Mouse (Mus musculus): ENCODE measurements around the gene Gm9117. TPM values are rescaled to one million over a fixed set of nuclear protein-coding genes. Genes with fewer than 3 reads are reported as not detected.
"Not testable (repeated sequence)": the region's sequence is repeated elsewhere in the genome, so short reads cannot be mapped to it uniquely, and the experiment has no call there.

The Gm9117 gene
- total RNA-seq (2014; rRNA removed) (not detected in 2 replicates), polyA plus RNA-seq (2015; fragmentation: Nextera tagmentation; extraction: Ambion mirVana) (not detected in 2 replicates)

DNA sequence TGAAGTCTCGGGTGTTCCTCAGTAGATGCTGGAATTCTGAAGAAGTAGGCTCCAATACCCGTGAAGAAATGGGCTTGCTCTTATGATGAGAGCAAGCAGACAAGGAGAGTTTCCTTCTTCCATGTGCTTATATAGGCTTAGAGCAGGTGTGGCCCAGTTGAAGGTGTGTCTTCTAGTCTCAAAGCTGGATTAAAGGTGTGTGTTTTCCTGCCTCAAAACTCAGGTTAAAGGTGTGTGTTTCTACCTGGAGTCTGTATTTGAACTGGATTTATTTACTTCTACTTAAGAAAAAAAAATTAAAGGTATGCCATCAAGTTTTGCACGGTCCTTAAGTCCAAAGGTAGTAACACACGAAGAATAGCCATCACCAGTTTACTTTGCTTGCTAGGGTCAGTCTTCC lies at the start of gene Gm9117:
Gm9117 (minus strand) TSS at position 101 of the 400 bp plus-strand sequence.
- not testable (repeated sequence) for H3K9ac ChIP-seq (replicated peaks; ENCODE audit: low read length, poor library complexity, severe bottlenecking); H3K4me1 ChIP-seq (ENCODE audit: insufficient read depth, low read length); H3K27ac ChIP-seq (ENCODE audit: low read depth, low read length); H3K4me2 ChIP-seq (ENCODE audit: low read depth, low read length, poor library complexity, severe bottlenecking); H3K9me3 ChIP-seq (ENCODE audit: low read length); DNase-seq (ENCODE audit: low spot score); H3K36me3 ChIP-seq (ENCODE audit: insufficient read depth, low read length); ATAC-seq (ENCODE audit: low FRiP score); H3K27me3 ChIP-seq (ENCODE audit: insufficient read depth, low read length); H3K4me3 ChIP-seq (ENCODE audit: low read depth, low read length)
- 76% methylated on average over 3 of the region's 4 CpGs for WGBS

- not testable (repeated sequence) for H3K36me3 ChIP-seq (ENCODE audit: insufficient read depth, low read length); H3K4me1 ChIP-seq (ENCODE audit: insufficient read depth, low read length)
Observed at GRCm38 (mm10) chr3:93968938-93969337, 25.6 kb upstream of the Gm9117 start.

GRCm38 (mm10) chr3:93961214-93961613 lies 17.9 kb upstream of the Gm9117 start, which contains the start of gene Tdpoz5:
TSS of gene Tdpoz5 (minus strand) at chr3:93961314.
- H3K27me3 ChIP-seq (ENCODE audit: insufficient read depth, low read length); H3K4me1 ChIP-seq (ENCODE audit: insufficient read depth, low read length); H3K9me3 ChIP-seq (ENCODE audit: low read length); DNase-seq (ENCODE audit: low spot score); H3K9ac ChIP-seq (replicated peaks; ENCODE audit: low read length, poor library complexity, severe bottlenecking); H3K4me2 ChIP-seq (ENCODE audit: low read depth, low read length, poor library complexity, severe bottlenecking); H3K27ac ChIP-seq (ENCODE audit: low read depth, low read length); H3K4me3 ChIP-seq (ENCODE audit: low read depth, low read length); H3K36me3 ChIP-seq (ENCODE audit: insufficient read depth, low read length); ATAC-seq (ENCODE audit: low FRiP score): not testable (repeated sequence)
- 80% methylated on average over 1 of the region's 4 CpGs for WGBS

More at GRCm38 (mm10) chr3:93968938-93969337, 25.6 kb upstream of the Gm9117 start:
- not testable (repeated sequence) for DNase-seq (ENCODE audit: low spot score); H3K4me3 ChIP-seq (ENCODE audit: low read depth, low read length); H3K27ac ChIP-seq (ENCODE audit: low read depth, low read length); H3K4me2 ChIP-seq (ENCODE audit: low read depth, low read length, poor library complexity, severe bottlenecking); H3K27me3 ChIP-seq (ENCODE audit: insufficient read depth, low read length); H3K9me3 ChIP-seq (ENCODE audit: low read length); H3K9ac ChIP-seq (replicated peaks; ENCODE audit: low read length, poor library complexity, severe bottlenecking); ATAC-seq (ENCODE audit: low FRiP score)
- WGBS: 88% methylated on average over 6 of the region's 6 CpGs

DNA sequence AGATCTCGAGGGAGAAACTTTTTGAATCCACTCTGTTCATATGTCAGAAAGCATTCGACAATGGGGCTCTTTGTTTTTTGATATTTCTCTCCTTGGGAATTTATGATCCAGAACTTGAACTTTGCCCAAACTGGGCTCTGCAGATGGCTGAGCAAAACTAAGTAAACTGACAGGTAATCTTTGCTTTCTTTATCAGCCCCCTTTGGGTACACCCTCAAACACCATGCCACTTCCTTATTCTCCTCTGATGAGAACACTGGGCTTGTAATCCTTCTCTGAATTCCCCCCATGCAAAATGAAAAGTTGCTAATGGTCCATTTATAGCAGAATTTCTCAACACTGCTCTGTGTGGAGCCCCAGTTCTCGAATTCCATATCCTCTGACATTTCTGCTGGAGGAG lies 5.0 kb downstream of the Gm9117 start:
- not testable (repeated sequence) for H3K4me2 ChIP-seq (ENCODE audit: low read depth, low read length, poor library complexity, severe bottlenecking); H3K27me3 ChIP-seq (ENCODE audit: insufficient read depth, low read length); H3K9me3 ChIP-seq (ENCODE audit: low read length); DNase-seq (ENCODE audit: low spot score); ATAC-seq (ENCODE audit: low FRiP score); H3K9ac ChIP-seq (replicated peaks; ENCODE audit: low read length, poor library complexity, severe bottlenecking); H3K27ac ChIP-seq (ENCODE audit: low read depth, low read length); H3K4me3 ChIP-seq (ENCODE audit: low read depth, low read length); H3K4me1 ChIP-seq (ENCODE audit: insufficient read depth, low read length); H3K36me3 ChIP-seq (ENCODE audit: insufficient read depth, low read length)
- no CpG with 5 or more reads among the region's 3 CpGs for WGBS

Other genes starting within 250 kb of the Gm9117 start
- gene Gm5773, start 170.5 kb downstream of the Gm9117 start, total RNA-seq (2014; rRNA removed): not detected in 2 replicates
- gene Gm5773, start 170.5 kb downstream of the Gm9117 start, polyA plus RNA-seq (2015; fragmentation: Nextera tagmentation; extraction: Ambion mirVana): not detected in 2 replicates
- gene Tdpoz4, start 147.1 kb downstream of the Gm9117 start, total RNA-seq (2014; rRNA removed): not detected in 2 replicates
- gene Tdpoz4, start 147.1 kb downstream of the Gm9117 start, polyA plus RNA-seq (2015; fragmentation: Nextera tagmentation; extraction: Ambion mirVana): not detected in 2 replicates
- gene Tdpoz3, start 117.5 kb downstream of the Gm9117 start, total RNA-seq (2014; rRNA removed): not detected in 2 replicates
- not detected in 2 replicates for gene Tdpoz3, start 117.5 kb downstream of the Gm9117 start, polyA plus RNA-seq (2015; fragmentation: Nextera tagmentation; extraction: Ambion mirVana)
- gene Tdpoz5, start 17.8 kb upstream of the Gm9117 start, total RNA-seq (2014; rRNA removed): not detected in 2 replicates
- not detected in 2 replicates for gene Tdpoz5, start 17.8 kb upstream of the Gm9117 start, polyA plus RNA-seq (2015; fragmentation: Nextera tagmentation; extraction: Ambion mirVana)
- not detected in 2 replicates for gene Gm9125, start 111.3 kb upstream of the Gm9117 start, total RNA-seq (2014; rRNA removed)
- not detected in 2 replicates for gene Gm9125, start 111.3 kb upstream of the Gm9117 start, polyA plus RNA-seq (2015; fragmentation: Nextera tagmentation; extraction: Ambion mirVana)
- not detected in 2 replicates for gene Gm10697, start 129.1 kb upstream of the Gm9117 start, total RNA-seq (2014; rRNA removed)
- not detected in 2 replicates for gene Gm10697, start 129.1 kb upstream of the Gm9117 start, polyA plus RNA-seq (2015; fragmentation: Nextera tagmentation; extraction: Ambion mirVana)
- not detected in 2 replicates for gene Gm10696, start 234.7 kb upstream of the Gm9117 start, total RNA-seq (2014; rRNA removed)
- not detected in 2 replicates for gene Gm10696, start 234.7 kb upstream of the Gm9117 start, polyA plus RNA-seq (2015; fragmentation: Nextera tagmentation; extraction: Ambion mirVana)